ENCODE assay signal across 20 mouse cellular contexts in the genomic region with DNA sequence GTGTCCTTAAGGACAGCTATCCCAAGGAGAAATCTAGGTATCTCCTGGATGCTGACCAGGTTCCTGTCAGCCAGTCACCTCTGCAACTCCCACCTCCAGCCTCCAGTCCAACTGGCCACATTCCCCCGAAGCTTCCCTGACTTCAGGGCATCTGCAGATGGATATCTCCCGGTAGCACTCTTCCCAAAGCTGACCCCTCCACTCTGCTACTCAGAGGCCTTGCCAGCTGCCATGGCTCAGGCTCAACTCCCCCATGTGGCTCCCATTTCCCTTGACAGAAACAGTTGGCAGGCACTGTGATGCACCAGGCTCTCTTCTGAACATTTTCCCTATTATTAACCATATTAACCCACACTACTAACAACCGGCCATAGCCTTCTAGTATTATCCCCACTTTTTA. TPM values are rescaled to one million over a fixed set of nuclear protein-coding genes. Genes with fewer than 3 reads are reported as not detected.
DNase-seq lines count a peak whose midpoint lies in the region; ATAC-seq and TF ChIP-seq lines count a peak whose summit lies in the region.
"Had no signal": no experiment of that assay in that cellular context is flagged by ENCODE, and none has a peak within 500 bp of the region (broad histone marks: within the 10 kb centered on the region; RNA-seq: fewer than 3 reads in every experiment).

No protein-coding gene starts in this region.

- WGBS in hindbrain, postnatal 0 days: 39% methylated on average over 3 of the region's 3 CpGs
- 78% methylated on average over 3 of the region's 3 CpGs for WGBS in hindbrain, embryonic 14.5 days
- WGBS in midbrain, postnatal 0 days: 77% methylated on average over 3 of the region's 3 CpGs
- 77% methylated on average over 3 of the region's 3 CpGs for WGBS in midbrain, embryonic 13.5 days
- 0% methylated on average over 3 of the region's 3 CpGs for WGBS in cerebellum, adult 2 months
- 38% methylated on average over 3 of the region's 3 CpGs for WGBS in kidney, embryonic 15.5 days

- no peak for TF ChIP-seq CTCF in hindbrain, postnatal 0 days (IDR thresholded peaks at IDR 0.05; ENCODE audit: low read depth)
- TF ChIP-seq CTCF in midbrain, postnatal 0 days (IDR thresholded peaks at IDR 0.05): no peak
- no peak for TF ChIP-seq CTCF in cerebellum, adult 2 months (IDR thresholded peaks at IDR 0.05; ENCODE audit: borderline replicate concordance, insufficient read depth, low read depth, low read length)

- H3K27me3 ChIP-seq in hindbrain, postnatal 0 days (ENCODE audit: insufficient read depth, low read length): no peaks in the 10 kb centered on the region
- no peaks in the 10 kb centered on the region for H3K27me3 ChIP-seq in hindbrain, embryonic 14.5 days (ENCODE audit: control insufficient read depth, insufficient read depth, low read length)
- no peaks in the 10 kb centered on the region for H3K27me3 ChIP-seq in midbrain, postnatal 0 days (ENCODE audit: insufficient read depth, low read length)
- H3K27me3 ChIP-seq in midbrain, embryonic 13.5 days: no peaks in the 10 kb centered on the region
- no peaks in the 10 kb centered on the region for H3K27me3 ChIP-seq in cerebellum, adult 2 months (ENCODE audit: control insufficient read depth, insufficient read depth, low read length)
- H3K27me3 ChIP-seq in kidney, embryonic 15.5 days: no peaks in the 10 kb centered on the region
- H3K27me3 ChIP-seq: embryonic facial prominence, embryonic 13.5 days; forebrain, embryonic 15.5 days; hindbrain, embryonic 15.5 days; limb, embryonic 15.5 days; liver, embryonic 15.5 days; neural tube, embryonic 12.5 days; Patski had no signal

- no peak overlapping the region for H3K27ac ChIP-seq in hindbrain, postnatal 0 days
- H3K27ac ChIP-seq in hindbrain, embryonic 14.5 days: no peak overlapping the region
- H3K27ac ChIP-seq in midbrain, postnatal 0 days (ENCODE audit: low read depth, low read length): no peak overlapping the region
- H3K27ac ChIP-seq in midbrain, embryonic 13.5 days: no peak overlapping the region
- no peak overlapping the region for H3K27ac ChIP-seq in cerebellum, adult 2 months (ENCODE audit: insufficient read depth, low read length)
- no peak overlapping the region for H3K27ac ChIP-seq in kidney, embryonic 15.5 days
- H3K27ac ChIP-seq: embryonic facial prominence, embryonic 13.5 days; forebrain, embryonic 15.5 days; hindbrain, embryonic 15.5 days; limb, embryonic 15.5 days; liver, embryonic 15.5 days; neural tube, embryonic 12.5 days; stomach, postnatal 0 days had no signal

- H3K4me2 ChIP-seq in hindbrain, postnatal 0 days (ENCODE audit: low read depth, low read length): no peak overlapping the region
- no peak overlapping the region for H3K4me2 ChIP-seq in hindbrain, embryonic 14.5 days (replicated peaks)
- no peak overlapping the region for H3K4me2 ChIP-seq in midbrain, postnatal 0 days (ENCODE audit: low read depth, low read length, poor library complexity, severe bottlenecking)
- H3K4me2 ChIP-seq in midbrain, embryonic 13.5 days (replicated peaks): no peak overlapping the region
- H3K4me2 ChIP-seq in kidney, embryonic 15.5 days: no peak overlapping the region
- H3K4me2 ChIP-seq: embryonic facial prominence, embryonic 13.5 days; forebrain, embryonic 15.5 days; heart, embryonic 11.5 days; hindbrain, embryonic 15.5 days; limb, embryonic 15.5 days; liver, embryonic 15.5 days; midbrain, embryonic 11.5 days; neural tube, embryonic 12.5 days had no signal

- H3K9me3 ChIP-seq in hindbrain, postnatal 0 days (ENCODE audit: low read length): no peaks in the 10 kb centered on the region
- H3K9me3 ChIP-seq in hindbrain, embryonic 14.5 days (ENCODE audit: control insufficient read depth, low read length): no peaks in the 10 kb centered on the region
- no peaks in the 10 kb centered on the region for H3K9me3 ChIP-seq in midbrain, postnatal 0 days (ENCODE audit: low read length)
- no peaks in the 10 kb centered on the region for H3K9me3 ChIP-seq in midbrain, embryonic 13.5 days
- no peaks in the 10 kb centered on the region for H3K9me3 ChIP-seq in kidney, embryonic 15.5 days (replicated peaks)
- H3K9me3 ChIP-seq: embryonic facial prominence, embryonic 13.5 days; forebrain, embryonic 15.5 days; hindbrain, embryonic 15.5 days; limb, embryonic 15.5 days; liver, embryonic 15.5 days; neural tube, embryonic 12.5 days had no signal

- H3K9ac ChIP-seq in hindbrain, postnatal 0 days (replicated peaks; ENCODE audit: low read length): no peak overlapping the region
- no peak overlapping the region for H3K9ac ChIP-seq in hindbrain, embryonic 14.5 days
- no peak overlapping the region for H3K9ac ChIP-seq in midbrain, postnatal 0 days (replicated peaks; ENCODE audit: low read length, poor library complexity, severe bottlenecking)
- H3K9ac ChIP-seq in midbrain, embryonic 13.5 days (replicated peaks): no peak overlapping the region
- H3K9ac ChIP-seq in kidney, embryonic 15.5 days: no peak overlapping the region
- H3K9ac ChIP-seq: embryonic facial prominence, embryonic 13.5 days; forebrain, embryonic 15.5 days; hindbrain, embryonic 15.5 days; limb, embryonic 15.5 days; liver, embryonic 15.5 days; neural tube, embryonic 12.5 days had no signal

- H3K4me1 ChIP-seq in hindbrain, postnatal 0 days (ENCODE audit: insufficient read depth, low read length): no peaks in the 10 kb centered on the region
- no peaks in the 10 kb centered on the region for H3K4me1 ChIP-seq in hindbrain, embryonic 14.5 days (replicated peaks; ENCODE audit: control insufficient read depth, insufficient read depth, low read length)
- no peaks in the 10 kb centered on the region for H3K4me1 ChIP-seq in midbrain, postnatal 0 days (ENCODE audit: insufficient read depth, low read length)
- no peaks in the 10 kb centered on the region for H3K4me1 ChIP-seq in midbrain, embryonic 13.5 days (replicated peaks)
- peaks cover 18% of the 10 kb centered on the region for H3K4me1 ChIP-seq in cerebellum, adult 2 months (ENCODE audit: control insufficient read depth, insufficient read depth, low read length)
- no peaks in the 10 kb centered on the region for H3K4me1 ChIP-seq in kidney, embryonic 15.5 days
- H3K4me1 ChIP-seq: embryonic facial prominence, embryonic 13.5 days; forebrain, embryonic 15.5 days; hindbrain, embryonic 15.5 days; limb, embryonic 15.5 days; liver, embryonic 15.5 days; neural tube, embryonic 12.5 days had no signal

- peak; percentile 40 for DNase-seq in hindbrain, postnatal 0 days (ENCODE audit: low spot score)
- DNase-seq in hindbrain, embryonic 14.5 days (ENCODE audit: low spot score): no peak
- DNase-seq in midbrain, postnatal 0 days (ENCODE audit: low spot score): peak; percentile 32
- peak; percentile 63 to 70 for DNase-seq in cerebellum, adult 2 months
- no peak for DNase-seq in kidney, postnatal 14 days
- DNase-seq: adrenal gland, postnatal 14 days; heart, postnatal 10 days had no signal

- ATAC-seq in hindbrain, postnatal 0 days: peak; percentile 43; the same call in 1 of the 2 replicates
- no peak for ATAC-seq in hindbrain, embryonic 14.5 days (ENCODE audit: low FRiP score)
- ATAC-seq in midbrain, postnatal 0 days (ENCODE audit: low FRiP score): no peak
- ATAC-seq in midbrain, embryonic 13.5 days: no peak
- no peak for ATAC-seq in kidney, embryonic 15.5 days (replicated peaks; ENCODE audit: low FRiP score)
- ATAC-seq: forebrain, embryonic 15.5 days; intestine, embryonic 16.5 days; Patski had no signal

- no peak for TF ChIP-seq POLR2A in cerebellum, adult 2 months (IDR thresholded peaks at IDR 0.05; ENCODE audit: borderline replicate concordance, insufficient read depth, low read length)

- H3K36me3 ChIP-seq in hindbrain, postnatal 0 days (ENCODE audit: insufficient read depth, low read length): peaks cover 19% of the 10 kb centered on the region
- H3K36me3 ChIP-seq in hindbrain, embryonic 14.5 days (replicated peaks; ENCODE audit: control insufficient read depth, insufficient read depth): peaks cover 35% of the 10 kb centered on the region
- H3K36me3 ChIP-seq in midbrain, postnatal 0 days (ENCODE audit: insufficient read depth, low read length): peaks cover 28% of the 10 kb centered on the region
- H3K36me3 ChIP-seq in midbrain, embryonic 13.5 days: peaks cover 31% of the 10 kb centered on the region
- peaks cover 40% of the 10 kb centered on the region for H3K36me3 ChIP-seq in kidney, embryonic 15.5 days

- no peak overlapping the region for H3K4me3 ChIP-seq in hindbrain, postnatal 0 days (ENCODE audit: low read length)
- H3K4me3 ChIP-seq in hindbrain, embryonic 14.5 days (replicated peaks; ENCODE audit: low read length): no peak overlapping the region
- H3K4me3 ChIP-seq in midbrain, postnatal 0 days (ENCODE audit: low read depth, low read length): no peak overlapping the region
- H3K4me3 ChIP-seq in midbrain, embryonic 13.5 days (replicated peaks): no peak overlapping the region
- no peak overlapping the region for H3K4me3 ChIP-seq in cerebellum, adult 2 months (replicated peaks; ENCODE audit: insufficient read depth, low read depth, low read length)
- H3K4me3 ChIP-seq in kidney, embryonic 15.5 days (replicated peaks): no peak overlapping the region
- H3K4me3 ChIP-seq: embryonic facial prominence, embryonic 13.5 days; forebrain, embryonic 15.5 days; hindbrain, embryonic 15.5 days; limb, embryonic 15.5 days; liver, embryonic 15.5 days; neural tube, embryonic 12.5 days had no signal

RNA-seq across cellular contexts. Expression of a gene that starts 27.1 kb away (rescaled TPM):
- 34.8 and 35.3 TPM in 2 replicates for total RNA-seq in hindbrain, postnatal 0 days (2014; rRNA removed)
- 44.7 and 46.2 TPM in 2 replicates for polyA plus RNA-seq in hindbrain, postnatal 0 days (2015; fragmentation: Nextera tagmentation; extraction: Ambion mirVana)
- polyA plus RNA-seq in hindbrain, embryonic 14.5 days (2014; fragmentation: Nextera tagmentation; extraction: Ambion mirVana): 75.6 and 84.9 TPM in 2 replicates
- 33.4 and 41.8 TPM in 2 replicates for total RNA-seq in midbrain, postnatal 0 days (2014; rRNA removed)
- 45.1 and 45.9 TPM in 2 replicates for polyA plus RNA-seq in midbrain, postnatal 0 days (2015; fragmentation: Nextera tagmentation; extraction: Ambion mirVana)
- polyA plus RNA-seq in midbrain, embryonic 13.5 days (2015; fragmentation: Nextera tagmentation; extraction: Ambion mirVana): 97.4 and 98.3 TPM in 2 replicates
- 50.8 and 61.2 TPM in 2 replicates for polyA plus RNA-seq in cerebellum, adult 2 months (2012; rRNA removed)
- 85.7 and 88.3 TPM in 2 replicates for polyA plus RNA-seq in kidney, embryonic 15.5 days (2015; fragmentation: Nextera tagmentation; extraction: Ambion mirVana)

RNA-seq across cellular contexts. Expression of a gene that starts 27.1 kb away (rescaled TPM):
- total RNA-seq in hindbrain, postnatal 0 days (2014; rRNA removed): 20.2 and 25.5 TPM in 2 replicates
- 18.5 and 22.4 TPM in 2 replicates for polyA plus RNA-seq in hindbrain, postnatal 0 days (2015; fragmentation: Nextera tagmentation; extraction: Ambion mirVana)
- 17.5 and 21.6 TPM in 2 replicates for polyA plus RNA-seq in hindbrain, embryonic 14.5 days (2014; fragmentation: Nextera tagmentation; extraction: Ambion mirVana)
- 25.1 and 27.6 TPM in 2 replicates for total RNA-seq in midbrain, postnatal 0 days (2014; rRNA removed)
- polyA plus RNA-seq in midbrain, postnatal 0 days (2015; fragmentation: Nextera tagmentation; extraction: Ambion mirVana): 16.3 and 18.9 TPM in 2 replicates
- 44.1 and 47.4 TPM in 2 replicates for polyA plus RNA-seq in midbrain, embryonic 13.5 days (2015; fragmentation: Nextera tagmentation; extraction: Ambion mirVana)
- polyA plus RNA-seq in cerebellum, adult 2 months (2012; rRNA removed): 15.4 and 16.2 TPM in 2 replicates
- polyA plus RNA-seq in kidney, embryonic 15.5 days (2015; fragmentation: Nextera tagmentation; extraction: Ambion mirVana): 53.7 and 55.6 TPM in 2 replicates

Comparison
In these comparisons a context has a peak if more than half of its experiments do, and no peak if none do; other contexts are left out.
1. DNase-seq: peak in hindbrain, postnatal 0 days (single experiment), midbrain, postnatal 0 days (single experiment) and cerebellum, adult 2 months (2 of 2); none in hindbrain, embryonic 14.5 days (single experiment) and kidney, postnatal 14 days (single experiment).